Mouse (Mus musculus) CD4-positive, CD25-positive, alpha-beta regulatory T cell, adult 4 months (primary cell): ENCODE measurements around the gene Setx. TPM values are rescaled to one million over a fixed set of nuclear protein-coding genes. Genes with fewer than 3 reads are reported as not detected.

Experiments used
- ATAC-seq: one replicate; pipeline ENCODE4 v1.8.0; 2017
- polyA plus RNA-seq, 2 experiments: library from polyadenylated mRNA; unstranded; fragments of 100-300 nt; shearing (Covaris generic); gene quantifications; one replicate each; pipeline ENCODE4 v1.2.1; 2017

Setx gene
- polyA plus RNA-seq, 2 experiments from 2014 or later = 27.6 to 40.7 TPM

GRCm38 (mm10) chr2:29151941-29152340 is 28.0 kb downstream of the Setx start:
- no peak for ATAC-seq

GRCm38 (mm10) chr2:29168067-29168466 is 44.1 kb downstream of the Setx start:
- no peak for ATAC-seq

GRCm38 (mm10) chr2:29174887-29175286 is 50.9 kb downstream of the Setx start:
- no peak for ATAC-seq

- no peak for ATAC-seq
These were observed 55.8 kb downstream of the Setx start for GRCm38 (mm10) chr2:29179810-29180209.

GRCm38 (mm10) chr2:29181111-29181510 is 57.1 kb downstream of the Setx start:
- no peak for ATAC-seq

GRCm38 (mm10) chr2:29183266-29183924 is 59.4 kb downstream of the Setx start:
- ATAC-seq = no peak

GRCm38 (mm10) chr2:29186209-29186608 is 62.2 kb downstream of the Setx start:
- no peak for ATAC-seq

GRCm38 (mm10) chr2:29190392-29190791 is 66.4 kb downstream of the Setx start:
- no peak for ATAC-seq

GRCm38 (mm10) chr2:29191216-29192215 is 67.5 kb downstream of the Setx start:
- no peak for ATAC-seq

GRCm38 (mm10) chr2:29192629-29193278 is 68.8 kb downstream of the Setx start:
- no peak for ATAC-seq

GRCm38 (mm10) chr2:29193819-29194546 is 70.0 kb downstream of the Setx start:
- ATAC-seq = no peak

GRCm38 (mm10) chr2:29194547-29195463 is 70.8 kb downstream of the Setx start:
- ATAC-seq = peak; percentile 81

- ATAC-seq = no peak
These were observed 72.9 kb downstream of the Setx start for GRCm38 (mm10) chr2:29196844-29197243.

- ATAC-seq = no peak
These were observed 74.5 kb downstream of the Setx start for GRCm38 (mm10) chr2:29198446-29198845.

- peak; percentile 20 for ATAC-seq
These were observed 75.9 kb downstream of the Setx start for GRCm38 (mm10) chr2:29199909-29200308.

- no peak for ATAC-seq
These were observed 77.4 kb downstream of the Setx start for GRCm38 (mm10) chr2:29201223-29201955.

- ATAC-seq = no peak
These were observed 82.2 kb downstream of the Setx start for GRCm38 (mm10) chr2:29206156-29206555.

GRCm38 (mm10) chr2:29216286-29217012 is 92.5 kb downstream of the Setx start:
- ATAC-seq = no peak

- no peak for ATAC-seq
These were observed 93.1 kb downstream of the Setx start for GRCm38 (mm10) chr2:29217042-29217441.

GRCm38 (mm10) chr2:29217897-29218296 is 93.9 kb downstream of the Setx start:
- no peak for ATAC-seq
